Mouse (Mus musculus) MEL (cell line): ENCODE measurements around the gene Nap1l4.

ENCODE experiments used
- CTCF ChIP-seq, 3 experiments: IDR thresholded peaks in 2 of 3; conservative IDR thresholded peaks in 1 of 3; 2 replicates each; pipeline ENCODE4 v1.5.1; 2011 to 2012; ENCODE audit warnings: low read length in 3 of 3, low read depth in 2 of 3, mild to moderate bottlenecking in 2 of 3, improper control_type of control experiment in 1 of 3, inconsistent platforms in 1 of 3, mixed read lengths in 1 of 3, moderate library complexity in 1 of 3; ENCODE audit not compliant: control insufficient read depth in 1 of 3, insufficient read depth in 1 of 3, poor library complexity in 1 of 3, severe bottlenecking in 1 of 3
- MAFK ChIP-seq: IDR thresholded peaks from 2 replicates; pipeline ENCODE4 v1.6.1; 2011; ENCODE audit warnings: low read depth, mild to moderate bottlenecking, low read length, improper control_type of control experiment, borderline replicate concordance
- MAX ChIP-seq: IDR thresholded peaks from 2 replicates; pipeline ENCODE4 v1.6.1; 2011; ENCODE audit warnings: low read length, improper control_type of control experiment
- MEF2A ChIP-seq: IDR thresholded peaks from 2 replicates; pipeline ENCODE4 v1.6.1; 2014; ENCODE audit warnings: low read depth, mild to moderate bottlenecking, inconsistent platforms, low read length, improper control_type of control experiment; ENCODE audit not compliant: poor library complexity, insufficient replicate concordance, severe bottlenecking; ENCODE audit errors: extremely low read depth
- POLR2A ChIP-seq, 2 experiments: IDR thresholded peaks; 2 replicates each; pipeline ENCODE4 v1.6.1; 2011 to 2012; ENCODE audit warnings: low read length in 2 of 2, mild to moderate bottlenecking in 2 of 2, control low read depth in 1 of 2, improper control_type of control experiment in 1 of 2, low read depth in 1 of 2, moderate library complexity in 1 of 2; ENCODE audit not compliant: control insufficient read depth in 1 of 2, insufficient read depth in 1 of 2, poor library complexity in 1 of 2
- TAL1 ChIP-seq: IDR thresholded peaks from 2 replicates; pipeline ENCODE4 v1.6.1; 2012; ENCODE audit warnings: mild to moderate bottlenecking, inconsistent platforms, low read length, moderate library complexity, mixed read lengths
- ZMIZ1 ChIP-seq: IDR thresholded peaks from 2 replicates; pipeline ENCODE4 v1.6.1; 2012; ENCODE audit warnings: low read depth, mild to moderate bottlenecking, inconsistent platforms, low read length, improper control_type of control experiment, moderate library complexity

DNA sequence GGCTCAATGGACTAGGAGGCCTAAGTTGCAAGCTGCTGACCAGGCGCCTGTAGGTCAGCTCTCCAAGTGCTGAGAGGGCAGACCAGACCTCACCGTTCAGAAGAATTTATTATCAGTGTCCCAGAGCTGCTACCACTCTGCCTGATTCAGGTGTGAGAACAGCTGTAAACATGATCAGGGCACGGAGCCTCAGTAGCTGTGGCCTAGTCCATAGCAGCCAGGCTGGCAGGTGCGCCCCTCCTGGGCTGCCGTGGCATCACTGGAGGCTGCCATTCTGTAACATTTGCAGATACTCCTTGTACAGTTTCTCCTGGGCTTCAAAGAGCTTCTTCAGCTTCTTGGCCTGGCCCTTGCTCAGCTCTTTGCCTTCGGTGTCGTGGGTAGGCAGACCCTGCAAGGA is 8.7 kb upstream of the Nap1l4 start:
- TF ChIP-seq ZMIZ1 (no peak), MAFK (no peak), POLR2A (IDR thresholded peaks at IDR 0.05; ENCODE audit: control insufficient read depth in 1 of 2, insufficient read depth in 1 of 2, low read depth in 1 of 2, low read length in 2 of 2, poor library complexity in 1 of 2) (no peak; a peak in 1 of 4 replicates), MAX (no peak), CTCF (IDR thresholded peaks at IDR 0.05 in 2 of 3, conservative IDR thresholded peaks at IDR 0.05 in 1 of 3; ENCODE audit: control insufficient read depth in 1 of 3, insufficient read depth in 1 of 3, low read depth in 2 of 3, low read length in 3 of 3, poor library complexity in 1 of 3, severe bottlenecking in 1 of 3) (peak; percentile 18 to 37 (median 30); a peak in 4 of 6 replicates), TAL1 (no peak), MEF2A (no peak)
